Mouse (Mus musculus): ENCODE data around the gene Osbpl8. TPM values are rescaled to one million over a fixed set of nuclear protein-coding genes. Genes with fewer than 3 reads are reported as not detected.
A peak's percentile ranks its signal among the peaks of the same experiment; 100 is the strongest.

Osbpl8 gene
- polyA plus RNA-seq, 2 experiments = 6.3 to 7.2 TPM

DNA sequence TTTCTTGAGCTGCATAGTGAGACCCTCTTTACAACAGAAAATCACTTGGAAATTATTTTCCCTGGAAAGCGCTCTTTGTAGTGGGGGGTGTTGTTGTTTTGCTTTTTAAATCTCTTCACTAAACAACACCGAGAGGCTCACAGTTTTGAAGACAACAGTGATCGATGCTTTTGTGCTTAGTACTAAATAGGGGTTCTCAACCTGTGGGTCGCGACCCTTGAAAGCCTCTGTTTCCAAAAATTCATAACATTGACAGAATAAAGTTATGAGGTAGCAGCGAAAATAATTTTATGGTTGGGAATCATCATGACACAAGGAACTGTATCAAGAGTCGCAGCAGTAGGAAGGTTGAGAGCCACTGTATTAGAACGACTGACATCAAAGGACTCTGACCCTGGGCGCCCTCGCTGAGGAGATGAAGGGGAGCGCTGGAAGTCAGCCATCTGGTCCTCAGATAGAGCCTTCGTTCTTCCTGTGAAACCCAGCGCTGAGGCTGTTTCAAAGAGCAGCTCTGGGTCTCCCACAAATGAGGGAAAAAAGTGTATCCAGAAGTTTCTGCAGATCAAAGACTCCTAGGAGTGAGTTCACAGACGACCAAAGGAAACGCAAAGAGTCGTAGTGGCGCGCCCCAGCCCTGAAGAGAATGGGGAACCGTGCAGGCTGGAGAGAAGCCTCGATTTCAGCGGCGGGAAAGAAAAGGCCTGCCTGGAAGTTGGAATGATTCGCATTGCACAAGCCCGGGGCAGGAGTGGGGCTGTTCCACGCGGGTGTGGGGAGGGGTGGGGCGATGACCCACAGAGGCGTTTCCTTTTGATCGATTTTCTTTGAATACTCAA, 171.2 kb downstream of the Osbpl8 start:
- no peaks in the 10 kb centered on the region for H3K36me3 ChIP-seq (replicated peaks; ENCODE audit: control insufficient read depth, insufficient read depth, low read depth)
- no peak for DNase-seq (ENCODE audit: low read depth in 3 of 3, low spot score in 3 of 3)
- no peaks in the 10 kb centered on the region; the same call in 1 of the 2 replicates for H3K27me3 ChIP-seq (ENCODE audit: control insufficient read depth, insufficient read depth, low read length)
- TF ChIP-seq CTCF (IDR thresholded peaks at IDR 0.05; ENCODE audit: low read depth) = no peak
- TF ChIP-seq EP300 (IDR thresholded peaks at IDR 0.05; ENCODE audit: low read depth) = no peak
- H3K9me3 ChIP-seq (ENCODE audit: control insufficient read depth, low read length) = no peaks in the 10 kb centered on the region
- H3K27ac ChIP-seq = no peak overlapping the region
- H3K4me2 ChIP-seq (ENCODE audit: low read depth) = peak overlapping the region; percentile 23
- ATAC-seq (ENCODE audit: insufficient read depth) = no peak
- H3K4me1 ChIP-seq (replicated peaks; ENCODE audit: control insufficient read depth in 2 of 2, insufficient read depth in 2 of 2, low read length in 1 of 2) = 0 out of 4 replicates have a peak, but pooled peaks cover 0 to 2% of the 10 kb centered on the region in 2 experiments
- WGBS (ENCODE audit: insufficient replicate concordance) = 15% methylated on average over 29 of the region's 29 CpGs
- no peak overlapping the region for H3K9ac ChIP-seq (replicated peaks)
- H3K4me3 ChIP-seq (ENCODE audit: insufficient read depth in 1 of 2, low read depth in 2 of 2, low read length in 2 of 2) = no peak overlapping the region

- H3K27ac ChIP-seq = no peak overlapping the region
- H3K4me3 ChIP-seq (ENCODE audit: insufficient read depth in 1 of 2, low read depth in 2 of 2, low read length in 2 of 2) = no peak overlapping the region
- 14% methylated on average over 10 of the region's 10 CpGs for WGBS (ENCODE audit: insufficient replicate concordance)
- peak overlapping the region; percentile 23 for H3K4me2 ChIP-seq (ENCODE audit: low read depth)
- ATAC-seq (ENCODE audit: insufficient read depth) (no peak), DNase-seq (ENCODE audit: low read depth in 3 of 3, low spot score in 3 of 3) (no peak)
- no peaks in the 10 kb centered on the region for H3K36me3 ChIP-seq (replicated peaks; ENCODE audit: control insufficient read depth, insufficient read depth, low read depth)
- TF ChIP-seq CTCF (IDR thresholded peaks at IDR 0.05; ENCODE audit: low read depth) = no peak
- TF ChIP-seq EP300 (IDR thresholded peaks at IDR 0.05; ENCODE audit: low read depth) = no peak
- no peaks in the 10 kb centered on the region for H3K9me3 ChIP-seq (ENCODE audit: control insufficient read depth, low read length)
- H3K4me1 ChIP-seq (replicated peaks; ENCODE audit: control insufficient read depth in 2 of 2, insufficient read depth in 2 of 2, low read length in 1 of 2) = 0 out of 4 replicates have a peak, but pooled peaks cover 0 to 2% of the 10 kb centered on the region in 2 experiments
- no peak overlapping the region for H3K9ac ChIP-seq (replicated peaks)
- no peaks in the 10 kb centered on the region; the same call in 1 of the 2 replicates for H3K27me3 ChIP-seq (ENCODE audit: control insufficient read depth, insufficient read depth, low read length)
These were observed 171.8 kb downstream of the Osbpl8 start for GRCm38 (mm10) chr10:111336353-111336713.

- DNase-seq (ENCODE audit: low read depth in 3 of 3, low spot score in 3 of 3) = no peak
- Histone ChIP-seq H3K4me3 (ENCODE audit: insufficient read depth in 1 of 2, low read depth in 2 of 2, low read length in 2 of 2) (no peak overlapping the region), H3K36me3 (replicated peaks; ENCODE audit: control insufficient read depth, insufficient read depth, low read depth) (no peaks in the 10 kb centered on the region), H3K9me3 (ENCODE audit: control insufficient read depth, low read length) (no peaks in the 10 kb centered on the region), H3K9ac (replicated peaks) (no peak overlapping the region), H3K27ac (no peak overlapping the region), H3K27me3 (ENCODE audit: control insufficient read depth, insufficient read depth, low read length) (no peaks in the 10 kb centered on the region; the same call in 1 of the 2 replicates), H3K4me1 (replicated peaks; ENCODE audit: control insufficient read depth in 2 of 2, insufficient read depth in 2 of 2, low read length in 1 of 2) (0 out of 4 replicates have a peak, but pooled peaks cover 0 to 2% of the 10 kb centered on the region in 2 experiments), H3K4me2 (ENCODE audit: low read depth) (no peak overlapping the region)
- ATAC-seq (ENCODE audit: insufficient read depth) = no peak
- 66% methylated on average over 11 of the region's 11 CpGs for WGBS (ENCODE audit: insufficient replicate concordance)
- no peak for TF ChIP-seq CTCF (IDR thresholded peaks at IDR 0.05; ENCODE audit: low read depth)
- TF ChIP-seq EP300 (IDR thresholded peaks at IDR 0.05; ENCODE audit: low read depth) = no peak
These were observed 174.7 kb downstream of the Osbpl8 start for GRCm38 (mm10) chr10:111339296-111339695.

DNA sequence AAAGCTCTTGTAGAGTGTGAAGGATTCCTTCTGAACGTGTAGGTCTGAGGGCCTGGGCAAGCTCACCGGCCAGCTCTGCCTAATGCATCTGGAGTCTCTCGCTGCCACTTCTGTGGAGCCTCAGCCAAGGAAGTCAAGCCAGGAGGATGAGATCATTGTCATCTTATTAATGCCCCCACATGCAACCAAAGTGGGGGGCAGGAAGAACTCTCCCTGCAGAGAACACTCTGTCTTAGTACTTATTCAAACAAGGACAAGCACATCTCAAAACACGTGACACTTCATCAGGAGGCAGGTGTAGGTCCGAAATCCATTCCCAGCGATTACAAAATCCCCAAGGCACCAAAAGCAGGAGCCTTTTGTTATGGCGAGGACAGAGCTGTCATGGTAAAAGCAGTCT, 177.2 kb downstream of the Osbpl8 start:
- Histone ChIP-seq H3K4me1 (replicated peaks; ENCODE audit: control insufficient read depth in 2 of 2, insufficient read depth in 2 of 2, low read length in 1 of 2) (no peaks in the 10 kb centered on the region), H3K27ac (no peak overlapping the region), H3K36me3 (replicated peaks; ENCODE audit: control insufficient read depth, insufficient read depth, low read depth) (no peaks in the 10 kb centered on the region), H3K4me3 (ENCODE audit: insufficient read depth in 1 of 2, low read depth in 2 of 2, low read length in 2 of 2) (no peak overlapping the region), H3K4me2 (ENCODE audit: low read depth) (no peak overlapping the region), H3K27me3 (ENCODE audit: control insufficient read depth, insufficient read depth, low read length) (no peaks in the 10 kb centered on the region), H3K9ac (replicated peaks) (no peak overlapping the region), H3K9me3 (ENCODE audit: control insufficient read depth, low read length) (no peaks in the 10 kb centered on the region)
- DNase-seq (ENCODE audit: low read depth in 3 of 3, low spot score in 3 of 3) (no peak), ATAC-seq (ENCODE audit: insufficient read depth) (no peak)
- TF ChIP-seq CTCF (IDR thresholded peaks at IDR 0.05; ENCODE audit: low read depth) (no peak), EP300 (IDR thresholded peaks at IDR 0.05; ENCODE audit: low read depth) (no peak)
- WGBS (ENCODE audit: insufficient replicate concordance) = 56% methylated on average over 7 of the region's 7 CpGs

DNA sequence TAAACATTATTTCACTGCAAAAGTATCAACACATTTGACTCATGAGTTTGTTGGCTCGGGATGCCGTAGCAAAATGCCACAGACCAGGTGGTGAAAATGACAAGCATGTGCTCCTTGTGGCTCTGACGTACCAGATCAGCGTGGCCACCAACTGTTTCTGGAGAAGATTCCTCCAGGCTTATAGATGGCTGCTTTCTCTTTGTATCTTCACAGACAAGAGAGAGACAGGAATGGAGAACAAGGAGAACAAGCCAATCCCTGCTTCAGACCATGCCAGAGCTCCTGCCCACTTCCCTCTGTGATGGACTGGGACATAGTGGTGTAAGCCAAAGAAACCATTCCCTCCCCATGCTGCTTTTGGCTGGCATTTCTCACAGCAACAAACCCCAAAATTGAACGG, 179.0 kb downstream of the Osbpl8 start:
- Histone ChIP-seq H3K27me3 (ENCODE audit: control insufficient read depth, insufficient read depth, low read length) (no peaks in the 10 kb centered on the region), H3K4me1 (replicated peaks; ENCODE audit: control insufficient read depth in 2 of 2, insufficient read depth in 2 of 2, low read length in 1 of 2) (no peaks in the 10 kb centered on the region), H3K4me2 (ENCODE audit: low read depth) (no peak overlapping the region), H3K36me3 (replicated peaks; ENCODE audit: control insufficient read depth, insufficient read depth, low read depth) (no peaks in the 10 kb centered on the region), H3K9me3 (ENCODE audit: control insufficient read depth, low read length) (no peaks in the 10 kb centered on the region), H3K27ac (no peak overlapping the region), H3K9ac (replicated peaks) (no peak overlapping the region), H3K4me3 (ENCODE audit: insufficient read depth in 1 of 2, low read depth in 2 of 2, low read length in 2 of 2) (no peak overlapping the region)
- TF ChIP-seq EP300 (IDR thresholded peaks at IDR 0.05; ENCODE audit: low read depth) = no peak
- no peak for DNase-seq (ENCODE audit: low read depth in 3 of 3, low spot score in 3 of 3)
- no peak for ATAC-seq (ENCODE audit: insufficient read depth)
- 65% methylated on average over 5 of the region's 5 CpGs for WGBS (ENCODE audit: insufficient replicate concordance)

Other genes starting within 250 kb of the Osbpl8 start
- gene Csrp2, start 245.0 kb upstream of the Osbpl8 start, polyA plus RNA-seq (2012; rRNA removed) = 8.5 and 13.7 TPM in 2 replicates
- 14.8 and 15.1 TPM in 2 replicates for gene Csrp2, start 245.0 kb upstream of the Osbpl8 start, polyA plus RNA-seq (2014; fragmentation: Nextera tagmentation; extraction: Ambion mirVana)
- 4.5 and 5.9 TPM in 2 replicates for gene Zdhhc17, start 154.6 kb upstream of the Osbpl8 start, polyA plus RNA-seq (2012; rRNA removed)
- gene Zdhhc17, start 154.6 kb upstream of the Osbpl8 start, polyA plus RNA-seq (2014; fragmentation: Nextera tagmentation; extraction: Ambion mirVana) = 4.0 and 4.6 TPM in 2 replicates
- 0.93 and 1.4 TPM in 2 replicates for gene Bbs10, start 133.9 kb downstream of the Osbpl8 start, polyA plus RNA-seq (2012; rRNA removed)
- gene Bbs10, start 133.9 kb downstream of the Osbpl8 start, polyA plus RNA-seq (2014; fragmentation: Nextera tagmentation; extraction: Ambion mirVana) = 0.98 and 1.2 TPM in 2 replicates